Mouse (Mus musculus): ENCODE results near the gene Gna12.

DNA sequence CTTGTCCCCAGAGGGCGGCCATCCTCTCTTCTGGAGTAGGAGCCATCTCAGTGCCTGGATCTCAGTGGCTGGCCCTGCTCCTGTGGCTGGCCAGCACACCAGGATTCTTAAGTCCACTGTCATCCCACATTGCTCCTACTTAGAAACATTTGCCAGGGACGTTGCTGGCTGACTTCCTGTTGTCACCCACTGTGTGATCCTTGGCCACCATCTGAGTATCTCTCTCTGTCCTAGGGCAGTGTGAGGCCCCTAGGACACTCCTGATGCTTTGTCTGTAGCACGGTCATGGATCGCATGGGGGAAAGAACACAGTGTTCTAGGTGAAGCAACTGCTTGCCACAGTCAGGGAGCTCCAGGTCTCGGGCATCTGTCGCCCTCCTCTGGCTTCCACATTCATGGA is 119.9 kb downstream of the Gna12 start:
- TF ChIP-seq CTCF (IDR thresholded peaks at IDR 0.05; ENCODE audit: borderline replicate concordance, extremely low read depth, insufficient read depth, insufficient read length) (no peak), POLR2A (IDR thresholded peaks at IDR 0.05; ENCODE audit: borderline replicate concordance, extremely low read depth, insufficient read depth, insufficient read length, poor library complexity, severe bottlenecking) (no peak)
